Mouse (Mus musculus): Measurements from ENCODE around the gene Gm28374.

- TF ChIP-seq CTCF (IDR thresholded peaks at IDR 0.05; ENCODE audit: low read depth): no peak
- TF ChIP-seq EP300 (IDR thresholded peaks at IDR 0.05; ENCODE audit: low read depth): no peak
These were observed 11.3 kb downstream of the Gm28374 start for GRCm38 (mm10) chr19:6070571-6071250.

Data from liver, embryonic 14.5 days (tissue).